In genomic region chr2:135983972-135984371, GRCm38 (mm10) we compare ENCODE assay signal across 23 mouse cellular contexts.
DNase-seq lines count a peak whose midpoint lies in the region; ATAC-seq and TF ChIP-seq lines count a peak whose summit lies in the region.
"Had no signal": no experiment of that assay in that cellular context is flagged by ENCODE, and none has a peak within 500 bp of the region (broad histone marks: within the 10 kb centered on the region; RNA-seq: fewer than 3 reads in every experiment).

No protein-coding gene starts in this region.

- no peak for TF ChIP-seq EP300 in heart, postnatal 0 days (IDR thresholded peaks at IDR 0.05; ENCODE audit: low read depth)
- no peak for TF ChIP-seq EP300 in stomach, postnatal 0 days (optimal IDR thresholded peaks at IDR 0.05)

- peak; percentile 77 for ATAC-seq in heart, postnatal 0 days (ENCODE audit: insufficient read depth, low read depth)
- ATAC-seq in heart, embryonic 11.5 days (replicated peaks; ENCODE audit: insufficient number of reproducible peaks, low FRiP score, low TSS enrichment), result no peak
- peak; percentile 49; the same call in 1 of the 2 replicates for ATAC-seq in megakaryocyte progenitor cell, adult 5-6 weeks (replicated peaks; ENCODE audit: poor library complexity)
- ATAC-seq in stomach, postnatal 0 days (ENCODE audit: low FRiP score, low TSS enrichment), result peak; percentile 59; the same call in 1 of the 2 replicates
- ATAC-seq: hindbrain, embryonic 16.5 days; intestine, embryonic 15.5 days; midbrain, embryonic 13.5 days had no signal

- H3K27me3 ChIP-seq in heart, postnatal 0 days (ENCODE audit: control insufficient read depth, insufficient read depth, low read length), result no peaks in the 10 kb centered on the region
- H3K27me3 ChIP-seq in heart, embryonic 11.5 days (ENCODE audit: control insufficient read depth, insufficient read depth, low read length), result no peaks in the 10 kb centered on the region
- H3K27me3 ChIP-seq in stomach, postnatal 0 days (ENCODE audit: control insufficient read depth, insufficient read depth, low read length), result no peaks in the 10 kb centered on the region
- H3K27me3 ChIP-seq: intestine, embryonic 15.5 days; limb, embryonic 12.5 days; liver, embryonic 13.5 days; megakaryocyte, embryonic 14.5 days; midbrain, embryonic 13.5 days had no signal

- H3K4me3 ChIP-seq in heart, postnatal 0 days (ENCODE audit: low read depth, low read length), result no peak overlapping the region
- H3K4me3 ChIP-seq in heart, embryonic 11.5 days (ENCODE audit: low read depth, low read length), result no peak overlapping the region
- no peak overlapping the region for H3K4me3 ChIP-seq in stomach, postnatal 0 days (ENCODE audit: low read depth, low read length)
- H3K4me3 ChIP-seq: intestine, embryonic 15.5 days; layer of hippocampus, adult 2 months; limb, embryonic 12.5 days; liver, embryonic 13.5 days; megakaryocyte, embryonic 14.5 days; midbrain, embryonic 13.5 days had no signal

- H3K4me1 ChIP-seq in heart, postnatal 0 days (ENCODE audit: control insufficient read depth, insufficient read depth), result no peaks in the 10 kb centered on the region
- no peaks in the 10 kb centered on the region for H3K4me1 ChIP-seq in heart, embryonic 11.5 days (ENCODE audit: control insufficient read depth, insufficient read depth, low read length)
- no peaks in the 10 kb centered on the region for H3K4me1 ChIP-seq in stomach, postnatal 0 days (replicated peaks; ENCODE audit: control insufficient read depth, insufficient read depth)
- H3K4me1 ChIP-seq: intestine, embryonic 15.5 days; limb, embryonic 12.5 days; liver, embryonic 13.5 days; megakaryocyte, embryonic 14.5 days; midbrain, embryonic 13.5 days had no signal

- 0 out of 2 replicates have a peak overlapping the region, but pooled peaks have one; percentile 8 for H3K27ac ChIP-seq in heart, postnatal 0 days (ENCODE audit: low read depth)
- H3K27ac ChIP-seq in heart, embryonic 11.5 days (ENCODE audit: low read depth, low read length), result no peak overlapping the region
- no peak overlapping the region for H3K27ac ChIP-seq in stomach, postnatal 0 days (replicated peaks)
- H3K27ac ChIP-seq: intestine, embryonic 15.5 days; layer of hippocampus, adult 2 months; limb, embryonic 12.5 days; liver, embryonic 13.5 days; midbrain, embryonic 13.5 days had no signal

- H3K4me2 ChIP-seq in heart, postnatal 0 days (ENCODE audit: low read depth, low read length), result no peak overlapping the region
- H3K4me2 ChIP-seq in heart, embryonic 11.5 days, result no peak overlapping the region
- no peak overlapping the region for H3K4me2 ChIP-seq in stomach, postnatal 0 days (replicated peaks; ENCODE audit: low read depth)
- H3K4me2 ChIP-seq: intestine, embryonic 15.5 days; limb, embryonic 12.5 days; liver, embryonic 13.5 days; midbrain, embryonic 13.5 days had no signal

- TF ChIP-seq CTCF in heart, postnatal 0 days (IDR thresholded peaks at IDR 0.05; ENCODE audit: low read depth), result no peak
- no peak for TF ChIP-seq CTCF in stomach, postnatal 0 days (IDR thresholded peaks at IDR 0.05; ENCODE audit: low read depth)

- peak; percentile 17 for DNase-seq in gastrocnemius, adult 18-20 months (ENCODE audit: low spot score)
- DNase-seq in gastrocnemius, postnatal 14 days, result no peak
- DNase-seq in heart, postnatal 0 days (ENCODE audit: low spot score), result no peak
- DNase-seq in stomach, postnatal 0 days (ENCODE audit: low spot score), result no peak
- DNase-seq in layer of hippocampus, postnatal 36 days, result no peak
- DNase-seq: adrenal gland, adult 2 months; cerebellum, adult 11 months; cerebellum, adult 9-11 months; kidney, postnatal 25 days; liver, embryonic 13.5 days; lung, adult 2 months; lung, postnatal 14 days; right cerebral cortex, postnatal 25 days; thymus, adult 2 months; thymus, postnatal 4 days had no signal

- peaks cover 60% of the 10 kb centered on the region for H3K36me3 ChIP-seq in heart, postnatal 0 days (replicated peaks; ENCODE audit: control insufficient read depth, insufficient read depth, low read length)
- H3K36me3 ChIP-seq in heart, embryonic 11.5 days (ENCODE audit: control insufficient read depth, insufficient read depth, low read length), result no peaks in the 10 kb centered on the region
- no peaks in the 10 kb centered on the region for H3K36me3 ChIP-seq in stomach, postnatal 0 days (ENCODE audit: control insufficient read depth, insufficient read depth, low read length)
- H3K36me3 ChIP-seq: intestine, embryonic 15.5 days; liver, embryonic 13.5 days had no signal

- no peaks in the 10 kb centered on the region for H3K9me3 ChIP-seq in heart, postnatal 0 days (replicated peaks; ENCODE audit: control insufficient read depth, low read length)
- no peaks in the 10 kb centered on the region for H3K9me3 ChIP-seq in heart, embryonic 11.5 days (replicated peaks; ENCODE audit: control insufficient read depth, low read length)
- H3K9me3 ChIP-seq in stomach, postnatal 0 days (ENCODE audit: control insufficient read depth, low read length), result no peaks in the 10 kb centered on the region
- H3K9me3 ChIP-seq: intestine, embryonic 15.5 days; limb, embryonic 12.5 days; liver, embryonic 13.5 days; megakaryocyte, embryonic 14.5 days; midbrain, embryonic 13.5 days had no signal

- intact Hi-C loops in gastrocnemius, postnatal 14 days (cut with DNase I; ENCODE audit: low total_unique reads), result no loop called here

- no peak overlapping the region for H3K9ac ChIP-seq in heart, postnatal 0 days (replicated peaks; ENCODE audit: low read depth, low read length)
- no peak overlapping the region for H3K9ac ChIP-seq in heart, embryonic 11.5 days (ENCODE audit: low read depth, low read length)
- H3K9ac ChIP-seq in stomach, postnatal 0 days (ENCODE audit: low read length), result no peak overlapping the region
- H3K9ac ChIP-seq: intestine, embryonic 15.5 days; limb, embryonic 12.5 days; liver, embryonic 13.5 days; midbrain, embryonic 13.5 days had no signal

- 62% methylated on average over 4 of the region's 4 CpGs for WGBS in heart, postnatal 0 days
- WGBS in heart, embryonic 11.5 days (ENCODE audit: insufficient replicate concordance), result 71% methylated on average over 4 of the region's 4 CpGs
- WGBS in stomach, postnatal 0 days, result 74% methylated on average over 4 of the region's 4 CpGs
